Mouse (Mus musculus): ENCODE data around the gene Grin3a. TPM values are rescaled to one million over a fixed set of nuclear protein-coding genes. Genes with fewer than 3 reads are reported as not detected.
"Not testable (repeated sequence)": the region's sequence is repeated elsewhere in the genome, so short reads cannot be mapped to it uniquely, and the experiment has no call there.

Gene Grin3a
- polyA plus RNA-seq, 1 experiment = not detected

DNA sequence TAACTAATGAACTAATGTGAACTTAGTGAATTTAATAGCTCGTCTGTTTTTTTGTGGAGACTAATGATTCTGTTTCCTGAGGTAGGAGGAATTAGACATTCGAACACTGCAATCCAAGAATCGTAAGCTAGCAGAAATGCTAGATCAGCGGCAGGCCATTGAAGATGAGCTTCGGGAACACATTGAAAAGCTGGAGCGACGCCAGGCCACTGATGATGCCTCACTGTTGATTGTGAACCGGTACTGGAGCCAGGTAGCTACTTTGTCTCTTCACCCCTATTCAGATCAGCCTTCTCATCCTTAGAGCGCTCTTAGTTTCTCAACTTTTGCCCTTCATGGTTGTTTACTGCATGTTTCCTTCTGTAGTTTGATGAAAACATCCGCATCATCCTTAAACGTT lies 207.7 kb downstream of the Grin3a start:
- Histone ChIP-seq H3K4me1 (peaks cover 23% of the 10 kb centered on the region), H3K4me3 (replicated peaks) (no peak overlapping the region), H3K27me3 (replicated peaks) (no peaks in the 10 kb centered on the region), H3K9me3 (no peaks in the 10 kb centered on the region), H3K36me3 (replicated peaks; ENCODE audit: low read length) (peaks cover 92% of the 10 kb centered on the region)
- no peak for TF ChIP-seq FLI1 (IDR thresholded peaks at IDR 0.05; ENCODE audit: low read length)
- TF ChIP-seq GATA1 (IDR thresholded peaks at IDR 0.05; ENCODE audit: borderline replicate concordance, low read length) = no peak

DNA sequence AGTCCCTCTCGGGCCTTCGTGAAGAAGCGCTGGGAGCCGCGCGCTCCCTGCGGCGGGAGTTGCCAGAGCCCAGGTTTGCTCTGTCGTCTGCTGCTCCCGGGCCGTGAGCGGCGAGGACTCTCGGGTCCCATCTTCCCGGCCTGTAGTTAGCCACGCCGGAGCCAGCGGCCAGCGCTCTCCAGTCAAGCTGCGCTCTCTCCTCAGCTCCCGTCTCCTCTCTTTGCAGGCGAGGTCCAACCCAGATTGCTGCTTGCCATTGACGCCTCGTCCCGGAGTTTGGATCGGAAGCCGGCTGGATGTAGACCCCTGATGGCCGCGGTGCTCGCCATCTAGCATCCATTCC lies 213.4 kb downstream of the Grin3a start:
- no peak for TF ChIP-seq FLI1 (IDR thresholded peaks at IDR 0.05; ENCODE audit: low read length)
- TF ChIP-seq GATA1 (IDR thresholded peaks at IDR 0.05; ENCODE audit: borderline replicate concordance, low read length) = no peak
- Histone ChIP-seq H3K27me3 (replicated peaks) (no peaks in the 10 kb centered on the region), H3K4me3 (replicated peaks) (peak overlapping the region; percentile 98), H3K36me3 (replicated peaks; ENCODE audit: low read length) (peaks cover 37% of the 10 kb centered on the region), H3K9me3 (no peaks in the 10 kb centered on the region), H3K4me1 (peaks cover 32% of the 10 kb centered on the region)

DNA sequence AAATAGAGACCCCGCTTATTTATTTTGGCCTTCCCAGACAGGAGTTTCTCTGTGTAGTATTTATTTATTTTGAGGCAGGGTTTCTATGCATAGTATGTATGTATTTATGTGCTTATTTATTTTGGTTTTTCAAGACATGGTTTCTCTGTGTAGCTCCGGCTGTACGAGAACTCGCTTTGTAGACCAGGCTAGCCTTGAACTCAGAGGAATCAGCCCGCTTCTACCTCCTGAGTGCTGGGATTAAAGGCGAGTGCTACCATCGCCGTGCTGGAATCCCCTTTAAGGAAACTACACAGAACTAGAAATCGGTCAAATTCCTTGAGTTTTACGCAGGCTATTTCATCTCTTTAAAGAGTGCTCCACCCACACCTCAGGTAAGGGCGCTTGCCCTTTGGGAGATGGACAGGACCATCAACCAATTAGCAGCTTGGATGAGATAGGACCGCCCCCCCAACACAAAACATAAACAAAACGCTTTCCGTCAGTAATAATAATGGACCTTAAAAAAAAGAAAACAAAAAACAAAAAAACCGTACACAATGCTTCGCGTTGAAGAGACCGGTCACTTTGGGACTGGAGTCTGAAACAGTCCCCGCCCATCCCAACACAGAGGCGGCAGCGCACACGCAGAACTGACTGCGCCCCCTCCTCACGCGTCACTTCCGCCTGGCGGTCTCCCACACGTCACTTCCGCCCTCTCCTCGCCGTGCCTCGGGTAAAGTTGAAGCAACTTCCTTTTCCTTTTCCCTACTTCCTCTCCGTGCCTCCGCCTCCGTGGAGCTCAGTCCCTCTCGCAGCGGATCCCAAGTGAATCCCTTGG lies 214.0 kb downstream of the Grin3a start, which contains the start of gene Rnf20:
TSS of gene Rnf20 (plus strand) at position 688 of the 820 bp plus-strand sequence.
- peaks cover 36% of the 10 kb centered on the region for H3K4me1 ChIP-seq
- peaks cover 31% of the 10 kb centered on the region for H3K36me3 ChIP-seq (replicated peaks; ENCODE audit: low read length)
- H3K4me3 ChIP-seq (replicated peaks) = peak within 1 kb of the TSS; percentile 98
- no peaks in the 10 kb centered on the region for H3K27me3 ChIP-seq (replicated peaks)
- peak; percentile 85 for TF ChIP-seq FLI1 (IDR thresholded peaks at IDR 0.05; ENCODE audit: low read length)
- TF ChIP-seq GATA1 (IDR thresholded peaks at IDR 0.05; ENCODE audit: borderline replicate concordance, low read length) = no peak
- no peaks in the 10 kb centered on the region for H3K9me3 ChIP-seq

- Histone ChIP-seq H3K36me3 (replicated peaks; ENCODE audit: low read length) (peaks cover 5% of the 10 kb centered on the region), H3K9me3 (no peaks in the 10 kb centered on the region), H3K4me1 (peaks cover 38% of the 10 kb centered on the region), H3K27me3 (replicated peaks) (no peaks in the 10 kb centered on the region), H3K4me3 (replicated peaks) (no peak overlapping the region)
- no peak for TF ChIP-seq FLI1 (IDR thresholded peaks at IDR 0.05; ENCODE audit: low read length)
- no peak for TF ChIP-seq GATA1 (IDR thresholded peaks at IDR 0.05; ENCODE audit: borderline replicate concordance, low read length)
These were observed 216.6 kb downstream of the Grin3a start for GRCm38 (mm10) chr4:49628941-49629340.

GRCm38 (mm10) chr4:49626973-49627372 lies 218.6 kb downstream of the Grin3a start:
- Histone ChIP-seq H3K9me3 (no peaks in the 10 kb centered on the region), H3K4me1 (peaks cover 28% of the 10 kb centered on the region), H3K27me3 (replicated peaks) (no peaks in the 10 kb centered on the region), H3K4me3 (replicated peaks) (no peak overlapping the region), H3K36me3 (replicated peaks; ENCODE audit: low read length) (no peaks in the 10 kb centered on the region)
- TF ChIP-seq GATA1 (IDR thresholded peaks at IDR 0.05; ENCODE audit: borderline replicate concordance, low read length) (no peak), FLI1 (IDR thresholded peaks at IDR 0.05; ENCODE audit: low read length) (no peak)

DNA sequence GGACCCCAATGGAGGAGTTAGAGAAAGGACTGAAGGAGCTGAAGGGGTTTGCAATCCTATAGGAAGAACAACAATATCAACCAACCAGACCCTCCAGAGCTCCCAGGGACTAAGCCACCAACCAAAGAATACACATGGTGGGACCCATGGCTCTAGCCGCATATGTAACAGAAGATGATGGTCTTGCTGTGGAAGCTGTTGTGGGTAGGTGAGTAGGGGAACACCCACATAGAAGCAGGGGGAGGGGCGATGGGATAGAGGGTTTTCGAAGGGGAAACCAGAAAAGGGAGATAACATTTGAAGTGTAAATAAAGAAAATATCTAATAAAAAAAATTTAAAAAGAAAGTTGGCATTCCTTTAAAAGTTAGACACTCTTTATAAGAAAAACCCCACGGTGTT lies 220.6 kb downstream of the Grin3a start:
- H3K4me3 ChIP-seq (replicated peaks); H3K9me3 ChIP-seq; H3K36me3 ChIP-seq (replicated peaks; ENCODE audit: low read length); H3K27me3 ChIP-seq (replicated peaks): not testable (repeated sequence)
- peaks cover 28% of the 10 kb centered on the region for H3K4me1 ChIP-seq

- Histone ChIP-seq H3K27me3 (replicated peaks) (no peaks in the 10 kb centered on the region), H3K36me3 (replicated peaks; ENCODE audit: low read length) (no peaks in the 10 kb centered on the region), H3K4me1 (peaks cover 32% of the 10 kb centered on the region), H3K4me3 (replicated peaks) (no peak overlapping the region), H3K9me3 (no peaks in the 10 kb centered on the region)
- TF ChIP-seq FLI1 (IDR thresholded peaks at IDR 0.05; ENCODE audit: low read length) (no peak), GATA1 (IDR thresholded peaks at IDR 0.05; ENCODE audit: borderline replicate concordance, low read length) (no peak)
These were observed 221.6 kb downstream of the Grin3a start for GRCm38 (mm10) chr4:49623916-49624315.

DNA sequence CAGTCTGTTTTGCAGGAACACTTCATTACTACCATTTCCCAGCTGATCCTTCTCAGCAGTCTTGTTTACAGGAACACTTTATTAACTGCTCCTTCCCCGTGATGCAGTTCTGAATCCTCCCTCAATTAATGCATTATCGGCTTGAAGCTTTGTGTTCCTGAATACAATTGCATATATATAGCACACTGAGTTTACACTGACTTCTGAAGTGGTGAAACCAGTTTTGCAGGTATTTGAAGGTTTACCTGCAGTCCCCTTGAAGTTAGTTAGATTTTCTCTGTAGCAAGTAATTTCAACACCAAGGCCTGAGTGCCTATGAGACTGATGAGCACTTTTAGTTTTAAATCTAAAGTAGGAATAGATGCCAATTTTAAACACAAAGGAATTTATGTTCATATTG lies 223.3 kb downstream of the Grin3a start:
- H3K4me1 ChIP-seq = peaks cover 24% of the 10 kb centered on the region
- no peak overlapping the region for H3K4me3 ChIP-seq (replicated peaks)
- no peaks in the 10 kb centered on the region for H3K36me3 ChIP-seq (replicated peaks; ENCODE audit: low read length)
- H3K27me3 ChIP-seq (replicated peaks) = no peaks in the 10 kb centered on the region
- TF ChIP-seq GATA1 (IDR thresholded peaks at IDR 0.05; ENCODE audit: borderline replicate concordance, low read length) (no peak), FLI1 (IDR thresholded peaks at IDR 0.05; ENCODE audit: low read length) (no peak)
- no peaks in the 10 kb centered on the region for H3K9me3 ChIP-seq

DNA sequence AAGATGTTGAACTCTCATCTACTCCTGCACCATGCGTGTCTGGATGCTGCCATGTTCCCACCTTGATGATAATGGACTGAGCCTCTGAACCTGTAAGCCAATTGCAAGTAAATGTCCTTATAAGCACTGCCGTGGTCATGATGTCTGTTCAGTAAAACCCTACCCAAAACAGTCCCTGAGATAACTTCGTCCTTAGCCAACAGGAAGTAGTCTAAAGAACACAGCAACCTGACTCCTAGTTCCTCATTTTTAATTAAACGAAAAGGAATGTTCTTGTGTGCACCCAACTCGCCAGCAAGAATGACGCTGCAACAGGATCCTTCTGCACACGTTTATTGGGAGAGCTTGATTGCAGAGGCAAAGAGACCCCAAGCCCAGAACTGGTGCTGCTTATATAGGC lies 225.7 kb downstream of the Grin3a start:
- not testable (repeated sequence) for H3K4me3 ChIP-seq (replicated peaks)

DNA sequence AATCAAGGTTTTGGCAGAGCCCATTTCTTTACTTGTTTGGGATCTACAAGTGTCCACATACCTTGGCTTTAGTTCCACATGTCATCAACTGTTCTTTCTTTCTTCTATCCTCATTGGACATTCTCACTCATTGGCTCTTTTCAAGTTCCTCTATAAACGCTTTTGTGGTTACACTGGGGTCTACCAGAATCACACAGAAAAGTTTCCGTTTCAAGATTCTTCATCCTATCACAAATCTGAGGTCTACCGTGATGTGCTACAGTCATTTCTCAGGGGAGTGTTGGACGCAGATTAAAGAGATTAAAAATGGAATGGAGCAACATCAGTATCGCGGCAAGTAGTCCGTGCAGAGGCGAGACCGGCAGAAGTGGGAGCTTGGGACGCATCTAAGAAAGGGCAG lies 228.6 kb downstream of the Grin3a start:
- no peak overlapping the region for H3K4me3 ChIP-seq (replicated peaks)
- no peaks in the 10 kb centered on the region for H3K27me3 ChIP-seq (replicated peaks)
- no peak for TF ChIP-seq GATA1 (IDR thresholded peaks at IDR 0.05; ENCODE audit: borderline replicate concordance, low read length)
- no peak for TF ChIP-seq FLI1 (IDR thresholded peaks at IDR 0.05; ENCODE audit: low read length)
- H3K9me3 ChIP-seq = no peaks in the 10 kb centered on the region
- no peaks in the 10 kb centered on the region for H3K36me3 ChIP-seq (replicated peaks; ENCODE audit: low read length)
- peaks cover 10% of the 10 kb centered on the region for H3K4me1 ChIP-seq

More for the DNA sequence above, 225.7 kb downstream of the Grin3a start:
- not testable (repeated sequence) for H3K36me3 ChIP-seq (replicated peaks; ENCODE audit: low read length); H3K4me1 ChIP-seq; H3K9me3 ChIP-seq; H3K27me3 ChIP-seq (replicated peaks)

Other genes starting within 250 kb of the Grin3a start
- 15.3 and 18.0 TPM in 2 replicates for gene Tmem246, start 247.9 kb downstream of the Grin3a start, polyA plus RNA-seq (2012; ENCODE audit: insufficient read depth, low replicate concordance)
- 3.2 and 6.9 TPM in 2 replicates for gene Rnf20, start 213.7 kb downstream of the Grin3a start, polyA plus RNA-seq (2012; ENCODE audit: insufficient read depth, low replicate concordance)
- gene Ppp3r2, start 163.7 kb downstream of the Grin3a start, polyA plus RNA-seq (2012; ENCODE audit: insufficient read depth, low replicate concordance) = not detected in 2 replicates